ENCODE assay signal across 28 mouse cellular contexts in genomic region chr6:124308935-124309334, GRCm38 (mm10). TPM values are rescaled to one million over a fixed set of nuclear protein-coding genes. Genes with fewer than 3 reads are reported as not detected.
DNase-seq lines count a peak whose midpoint lies in the region; ATAC-seq and TF ChIP-seq lines count a peak whose summit lies in the region.
"Had no signal": no experiment of that assay in that cellular context is flagged by ENCODE, and none has a peak within 500 bp of the region (broad histone marks: within the 10 kb centered on the region; RNA-seq: fewer than 3 reads in every experiment).

No protein-coding gene starts in this region.

- H3K4me3 ChIP-seq in cerebellum, adult 2 months (replicated peaks; ENCODE audit: insufficient read depth, low read depth, low read length): no peak overlapping the region
- H3K4me3 ChIP-seq: embryonic facial prominence, embryonic 13.5 days; erythroblast, embryonic 14.5 days; forebrain, embryonic 12.5 days; heart, embryonic 15.5 days; hindbrain, embryonic 15.5 days; limb, embryonic 12.5 days; midbrain, embryonic 15.5 days; neural tube, embryonic 12.5 days had no signal

- H3K27me3 ChIP-seq in cerebellum, adult 2 months (ENCODE audit: control insufficient read depth, insufficient read depth, low read length): no peaks in the 10 kb centered on the region
- H3K27me3 ChIP-seq: embryonic facial prominence, embryonic 13.5 days; forebrain, embryonic 12.5 days; heart, embryonic 15.5 days; hindbrain, embryonic 15.5 days; limb, embryonic 12.5 days; midbrain, embryonic 15.5 days; neural tube, embryonic 12.5 days had no signal

- no peak overlapping the region for H3K27ac ChIP-seq in cerebellum, adult 2 months (ENCODE audit: insufficient read depth, low read length)
- H3K27ac ChIP-seq: embryonic facial prominence, embryonic 13.5 days; forebrain, embryonic 12.5 days; heart, embryonic 15.5 days; hindbrain, embryonic 15.5 days; kidney, postnatal 0 days; limb, embryonic 12.5 days; liver, embryonic 14.5 days; midbrain, embryonic 15.5 days; neural tube, embryonic 12.5 days had no signal

- 41% methylated on average over 8 of the region's 8 CpGs for WGBS in cerebellum, adult 2 months

- no peaks in the 10 kb centered on the region for H3K4me1 ChIP-seq in cerebellum, adult 2 months (ENCODE audit: control insufficient read depth, insufficient read depth, low read length)
- H3K4me1 ChIP-seq: embryonic facial prominence, embryonic 13.5 days; forebrain, embryonic 12.5 days; heart, embryonic 15.5 days; hindbrain, embryonic 15.5 days; limb, embryonic 12.5 days; midbrain, embryonic 15.5 days; neural tube, embryonic 12.5 days had no signal

- no peak for TF ChIP-seq POLR2A in cerebellum, adult 2 months (IDR thresholded peaks at IDR 0.05; ENCODE audit: borderline replicate concordance, insufficient read depth, low read length)

- no peak for TF ChIP-seq CTCF in cerebellum, adult 2 months (IDR thresholded peaks at IDR 0.05; ENCODE audit: borderline replicate concordance, insufficient read depth, low read depth, low read length)

- DNase-seq in cerebellum, adult 2 months: peak; percentile 27 to 65
- DNase-seq in cerebellum, adult 9-10 months: no peak
- peak; percentile 92 for DNase-seq in heart, adult 11 months
- no peak for DNase-seq in heart, adult 9 months (ENCODE audit: low spot score in 2 of 2)
- DNase-seq in 3T3-L1 (ENCODE audit: low read depth, low spot score): peak; percentile 43
- peak; percentile 9 to 12 for DNase-seq in cerebellum, postnatal 10 days
- no peak for DNase-seq in embryo, embryonic 9.5 days (ENCODE audit: extremely low spot score)
- DNase-seq: adrenal gland, adult 2 months; gastrocnemius, postnatal 10 days; heart, postnatal 4 days; kidney, adult 2 months; layer of hippocampus, postnatal 36 days; lung, postnatal 4 days; right cerebral cortex, postnatal 25 days; spleen, adult 18-20 months had no signal

- no peak for ATAC-seq in megakaryocyte progenitor cell, adult 5-6 weeks (replicated peaks; ENCODE audit: poor library complexity)
- ATAC-seq: CD4-positive, CD25-positive, alpha-beta regulatory T cell, adult 4 months; midbrain, embryonic 15.5 days; Patski had no signal

RNA-seq across cellular contexts. Expression of gene Cd163, which starts 4.5 kb away (rescaled TPM):
- polyA plus RNA-seq in cerebellum, adult 2 months (2012; rRNA removed): 0.29 and 0.43 TPM in 2 replicates
- 0.76 and 0.86 TPM in 2 replicates for total RNA-seq in megakaryocyte progenitor cell, adult 5-6 weeks (2015)
- total RNA-seq in megakaryocyte progenitor cell, adult 5-6 weeks (2017): 2.7 TPM in 2 replicates
- polyA plus RNA-seq: erythroblast, embryonic 14.5 days; forebrain, embryonic 12.5 days; limb, embryonic 12.5 days; neural tube, embryonic 12.5 days; Patski had no signal

Comparison
In these comparisons a context has a peak if more than half of its experiments do, and no peak if none do; other contexts are left out.
1. DNase-seq: peak in cerebellum, adult 2 months (2 of 2), heart, adult 11 months (single experiment), 3T3-L1 (single experiment) and cerebellum, postnatal 10 days (2 of 2); none in cerebellum, adult 9-10 months (single experiment), heart, adult 9 months (0 of 2) and embryo, embryonic 9.5 days (single experiment).